Mouse (Mus musculus) cerebellum, adult 2 months (tissue): Measurements from ENCODE around the gene Dnah17.

Source experiments
- CTCF ChIP-seq: fragments of 200-500 bp; IDR thresholded peaks from 2 replicates; pipeline ENCODE4 v1.5.1; 2011; ENCODE audit warnings: low read depth, mild to moderate bottlenecking, control low read depth, low read length, moderate library complexity, borderline replicate concordance; ENCODE audit not compliant: insufficient read depth
- POLR2A ChIP-seq: fragments of 200-500 bp; IDR thresholded peaks from 2 replicates; pipeline ENCODE4 v1.6.1; 2011; ENCODE audit warnings: low read length, control low read depth, borderline replicate concordance; ENCODE audit not compliant: insufficient read depth

DNA sequence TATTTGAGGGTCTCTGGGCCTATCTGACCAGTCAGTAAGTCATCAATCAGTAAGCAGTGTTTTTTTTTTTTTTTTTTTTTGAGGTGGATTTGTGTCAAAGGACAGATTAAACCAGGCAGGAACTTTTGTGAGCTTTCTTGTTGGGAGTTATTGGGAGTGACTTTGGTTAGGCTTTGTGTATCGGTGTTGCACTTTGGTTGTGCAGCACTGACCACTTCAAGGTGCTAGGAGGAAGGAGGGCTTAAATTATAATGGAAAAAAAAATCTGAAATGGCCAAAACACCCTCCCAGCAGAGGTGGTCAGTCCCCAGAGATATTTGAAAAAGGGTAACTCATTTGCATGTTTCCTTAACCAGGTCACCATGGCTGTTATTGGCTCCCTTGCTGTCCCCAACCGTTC is 133.3 kb downstream of the Dnah17 start:
- TF ChIP-seq CTCF (no peak), POLR2A (no peak)
